Mouse (Mus musculus): ENCODE results near the gene Lctl.
"Not testable (repeated sequence)": the region's sequence is repeated elsewhere in the genome, so short reads cannot be mapped to it uniquely, and the experiment has no call there.

Gene Lctl

GRCm38 (mm10) chr9:64115756-64116155, 1.2 kb upstream of the Lctl start:
- CTCF ChIA-PET, result no interaction called here

- CTCF ChIA-PET, result no interaction called here
Measured at GRCm38 (mm10) chr9:64119898-64120297, 3.0 kb downstream of the Lctl start.

GRCm38 (mm10) chr9:64120584-64121277, 3.8 kb downstream of the Lctl start:
- CTCF ChIA-PET, result no interaction called here

GRCm38 (mm10) chr9:64122601-64123000, 5.7 kb downstream of the Lctl start:
- CTCF ChIA-PET, result no interaction called here

- CTCF ChIA-PET, result not testable (repeated sequence)
Measured at GRCm38 (mm10) chr9:64124846-64125245, 7.9 kb downstream of the Lctl start.

GRCm38 (mm10) chr9:64125307-64125706, 8.4 kb downstream of the Lctl start:
- CTCF ChIA-PET, result no interaction called here

- CTCF ChIA-PET, result no interaction called here
Measured at GRCm38 (mm10) chr9:64126121-64126520, 9.2 kb downstream of the Lctl start.

- CTCF ChIA-PET, result no interaction called here
Measured at GRCm38 (mm10) chr9:64131623-64132022, 14.7 kb downstream of the Lctl start.

- CTCF ChIA-PET, result not testable (repeated sequence)
Measured at GRCm38 (mm10) chr9:64138896-64139295, 21.9 kb downstream of the Lctl start.

- CTCF ChIA-PET, result no interaction called here
Measured at GRCm38 (mm10) chr9:64139879-64140278, 22.9 kb downstream of the Lctl start.

GRCm38 (mm10) chr9:64156641-64157040, 39.7 kb downstream of the Lctl start:
- CTCF ChIA-PET, result no interaction called here

- CTCF ChIA-PET, result interaction anchor here (0.6 kb wide), 1 partner anchor 13 kb away, joined by 5 read pairs; the partner anchor contains the start of gene Rpl4
Measured at GRCm38 (mm10) chr9:64160471-64160870, 43.5 kb downstream of the Lctl start.

- CTCF ChIA-PET, result interaction anchor here (0.5 kb wide), 1 partner anchor 73 kb away, joined by 5 read pairs; no protein-coding TSS in a partner anchor
Measured at GRCm38 (mm10) chr9:64169967-64170366, 53.0 kb downstream of the Lctl start.

- CTCF ChIA-PET, result interaction anchor here (0.6 kb wide), 1 partner anchor 10 kb away, joined by 3 read pairs; no protein-coding TSS in a partner anchor
Measured at GRCm38 (mm10) chr9:64172145-64172815, 55.3 kb downstream of the Lctl start.

GRCm38 (mm10) chr9:64172816-64173665, 56.1 kb downstream of the Lctl start, which contains the start of the genes Zwilch and Rpl4:
Zwilch (minus strand) TSS chr9:64173104.
Rpl4 (plus strand) TSS chr9:64173375.
- CTCF ChIA-PET, result interaction anchor here (0.5 kb wide), 1 partner anchor 12 kb away, joined by 5 read pairs; no protein-coding TSS in a partner anchor

GRCm38 (mm10) chr9:64173666-64174220, 56.8 kb downstream of the Lctl start:
- CTCF ChIA-PET, result interaction anchor here (0.5 kb wide), 1 partner anchor 13 kb away, joined by 5 read pairs; no protein-coding TSS in a partner anchor

- CTCF ChIA-PET, result no interaction called here
Measured at GRCm38 (mm10) chr9:64174341-64174740, 57.4 kb downstream of the Lctl start.

- CTCF ChIA-PET, result no interaction called here
Measured at GRCm38 (mm10) chr9:64174766-64175165, 57.8 kb downstream of the Lctl start.

GRCm38 (mm10) chr9:64175378-64175777, 58.4 kb downstream of the Lctl start:
- CTCF ChIA-PET, result no interaction called here

GRCm38 (mm10) chr9:64178610-64178973, 61.6 kb downstream of the Lctl start:
- CTCF ChIA-PET, result interaction anchor here (0.6 kb wide), 1 partner anchor 1715 kb away, joined by 3 read pairs; no protein-coding TSS in a partner anchor

GRCm38 (mm10) chr9:64178974-64179646, 62.2 kb downstream of the Lctl start, which contains the start of gene Snapc5:
Snapc5 (plus strand) TSS chr9:64179274.
- CTCF ChIA-PET, result interaction anchor here (0.6 kb wide), 1 partner anchor 1715 kb away, joined by 3 read pairs; no protein-coding TSS in a partner anchor
